Mouse (Mus musculus) lung, adult 2 months (tissue): Measurements from ENCODE around the gene Stk10. TPM values are rescaled to one million over a fixed set of nuclear protein-coding genes. Genes with fewer than 3 reads are reported as not detected.
A peak's percentile ranks its signal among the peaks of the same experiment; 100 is the strongest.

Experiments
- DNase-seq: peaks from one replicate; pipeline ENCODE4 v3.0.0; 2022
- H3K4me1 ChIP-seq: fragments of 200-500 bp; 2 replicates; pipeline ENCODE4 v1.6.1; 2011; ENCODE audit warnings: low read length; ENCODE audit not compliant: control insufficient read depth, insufficient read depth
- H3K4me3 ChIP-seq: fragments of 200-500 bp; replicated peaks from 2 replicates; pipeline ENCODE3; 2011; ENCODE audit warnings: low read depth, mild to moderate bottlenecking, control low read depth, low read length; ENCODE audit errors: extremely low read depth
- CTCF ChIP-seq: fragments of 200-500 bp; IDR thresholded peaks from 2 replicates; pipeline ENCODE4 v1.5.1; 2011; ENCODE audit warnings: mild to moderate bottlenecking, low read length, control low read depth; ENCODE audit not compliant: insufficient read depth
- POLR2A ChIP-seq: fragments of 200-500 bp; IDR thresholded peaks from 2 replicates; pipeline ENCODE4 v1.6.1; 2011; ENCODE audit warnings: low read depth, mild to moderate bottlenecking, control low read depth, low read length, borderline replicate concordance; ENCODE audit errors: extremely low read depth
- WGBS: fragments of 180-500 bp; shearing (Covaris S2); methylation state at CpG from one replicate; pipeline ENCODE4 v1.1.7; 2018; 5-methylcytosine and 5-hydroxymethylcytosine counted together
- polyA plus RNA-seq: library from polyadenylated mRNA; depleted of rRNA; stranded (reverse); fragments of >200 nt; gene quantifications from 2 replicates; pipeline ENCODE4 v1.2.3, GENCODE M21; 2012

Gene Stk10
- polyA plus RNA-seq, 1 experiment = 22.8 TPM

DNA sequence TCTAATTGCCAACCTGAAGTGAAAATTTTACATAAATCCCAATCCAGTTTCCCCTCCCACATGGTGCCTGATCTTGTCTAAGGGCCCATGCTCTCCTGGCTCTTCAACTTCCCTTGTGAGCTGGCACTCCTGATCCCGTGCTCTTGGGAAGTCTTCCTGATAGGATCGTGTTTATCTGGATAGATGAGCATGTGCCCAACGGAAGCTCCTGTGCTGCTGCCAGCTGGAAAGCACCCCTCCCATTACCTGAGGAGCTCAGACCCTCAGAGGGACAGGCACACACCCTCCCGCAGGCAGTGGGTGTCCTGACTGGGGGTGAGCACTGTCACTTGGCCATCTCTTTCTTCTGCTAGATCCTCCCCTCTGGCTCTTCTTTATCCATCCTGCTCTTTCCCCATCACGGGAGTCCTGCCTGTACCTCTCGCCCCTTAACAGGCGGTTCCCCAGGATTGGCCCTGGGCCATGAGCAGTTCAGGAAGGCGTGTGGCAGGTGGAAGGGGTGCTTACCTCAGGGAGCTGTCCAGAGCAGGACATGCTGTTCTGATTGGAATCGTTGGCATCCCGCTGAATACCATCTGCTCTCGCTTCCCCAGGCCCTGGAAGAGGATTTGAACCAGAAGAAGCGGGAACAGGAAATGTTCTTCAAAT lies 88.8 kb downstream of the Stk10 start:
- DNase-seq = no peak
- TF ChIP-seq CTCF (no peak), POLR2A (no peak)
- Histone ChIP-seq H3K4me3 (no peak overlapping the region), H3K4me1 (peaks cover 7% of the 10 kb centered on the region)
- WGBS = 73% methylated on average over 12 of the region's 12 CpGs

DNA sequence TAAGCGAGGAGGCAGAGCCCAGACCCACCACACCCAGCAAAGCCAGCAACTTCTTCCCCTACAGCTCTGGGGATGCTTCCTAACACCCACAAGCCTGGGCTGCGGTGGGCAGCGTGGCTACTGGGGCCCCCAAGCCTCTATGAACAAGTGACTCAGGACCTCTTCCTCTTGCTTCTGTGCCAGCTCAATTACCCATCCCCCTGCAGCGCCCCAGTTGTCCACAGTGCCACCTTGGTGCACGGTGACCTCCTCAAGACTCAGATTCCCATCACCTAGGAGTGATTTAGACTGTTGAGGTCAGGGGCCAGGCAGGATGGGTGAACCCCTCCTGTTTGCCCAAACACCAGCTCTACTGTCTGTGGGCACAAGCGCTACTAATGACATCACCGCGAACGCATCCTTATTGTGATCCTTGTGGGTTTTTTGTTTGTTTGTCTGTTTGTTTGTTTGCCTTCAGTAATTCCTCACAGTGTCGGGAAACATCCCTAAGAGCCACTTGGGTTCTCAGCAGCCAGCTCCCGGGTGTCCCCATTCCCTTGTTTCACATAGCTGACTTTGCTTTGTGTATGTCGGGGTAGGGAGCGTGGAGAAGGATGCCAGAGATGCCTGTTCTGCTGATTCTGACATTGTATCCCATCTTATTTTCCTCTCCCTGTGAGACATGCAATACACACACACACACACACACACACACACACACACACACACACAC lies 89.5 kb downstream of the Stk10 start:
- WGBS = 82% methylated on average over 13 of the region's 13 CpGs
- TF ChIP-seq POLR2A (no peak), CTCF (no peak)
- DNase-seq = no peak
- H3K4me3 ChIP-seq = no peak overlapping the region
- peaks cover 7% of the 10 kb centered on the region for H3K4me1 ChIP-seq

DNA sequence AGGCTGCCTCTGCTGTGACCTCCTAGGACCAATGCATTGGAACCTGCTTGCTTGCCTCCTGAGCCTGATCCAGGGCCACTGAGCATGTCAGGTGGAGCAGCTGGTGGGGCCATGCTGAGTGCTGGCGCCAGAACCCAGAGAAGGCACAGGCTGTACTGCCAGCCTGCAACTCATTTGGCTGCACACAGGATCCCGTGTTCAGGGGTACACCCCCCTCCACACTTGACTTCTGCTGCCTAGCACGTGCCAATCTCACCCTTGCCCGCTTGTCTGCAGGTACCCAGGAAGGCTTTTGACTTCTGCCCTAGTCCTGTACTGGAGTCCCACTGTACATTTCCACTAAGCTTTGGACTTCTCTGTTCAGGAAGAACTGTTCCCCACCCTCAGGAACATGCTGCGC lies 90.1 kb downstream of the Stk10 start:
- Histone ChIP-seq H3K4me3 (no peak overlapping the region), H3K4me1 (peaks cover 7% of the 10 kb centered on the region)
- no peak for DNase-seq
- 85% methylated on average over 5 of the region's 5 CpGs for WGBS
- TF ChIP-seq POLR2A (no peak), CTCF (no peak)

GRCm38 (mm10) chr11:32623912-32624311 lies 90.8 kb downstream of the Stk10 start:
- H3K4me3 ChIP-seq = no peak overlapping the region
- peaks cover 6% of the 10 kb centered on the region for H3K4me1 ChIP-seq
- TF ChIP-seq CTCF (no peak), POLR2A (no peak)
- 90% methylated on average over 6 of the region's 6 CpGs for WGBS
- no peak for DNase-seq

GRCm38 (mm10) chr11:32625677-32626076 lies 92.6 kb downstream of the Stk10 start:
- peak; percentile 82 for TF ChIP-seq CTCF
- TF ChIP-seq POLR2A = no peak
- DNase-seq = peak; percentile 57
- H3K4me3 ChIP-seq = no peak overlapping the region
- 54% methylated on average over 1 of the region's 1 CpGs for WGBS
- H3K4me1 ChIP-seq = no peaks in the 10 kb centered on the region

DNA sequence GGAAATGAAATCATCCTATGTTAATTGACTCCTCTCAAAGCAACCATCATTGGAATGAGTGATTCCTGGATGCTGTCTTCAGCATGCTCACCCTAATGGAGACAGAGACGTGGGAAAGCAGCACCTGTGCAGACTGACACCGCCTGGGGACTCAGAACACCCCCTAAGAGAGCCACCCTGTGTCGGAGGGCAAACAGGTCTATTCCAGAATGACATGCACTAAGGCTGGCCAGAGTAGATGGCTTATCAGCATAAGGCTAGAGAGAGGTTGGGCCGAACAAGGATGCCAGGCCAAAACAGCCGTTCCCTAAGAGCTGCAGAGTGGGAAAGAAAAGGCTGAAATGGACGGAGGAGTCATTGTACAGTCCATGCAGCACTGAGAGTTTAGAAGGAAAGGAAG lies 93.0 kb downstream of the Stk10 start:
- no peak overlapping the region for H3K4me3 ChIP-seq
- no peaks in the 10 kb centered on the region for H3K4me1 ChIP-seq
- no peak for DNase-seq
- TF ChIP-seq POLR2A = no peak
- no peak for TF ChIP-seq CTCF
- WGBS = 81% methylated on average over 6 of the region's 6 CpGs

- TF ChIP-seq POLR2A (no peak), CTCF (no peak)
- 77% methylated on average over 6 of the region's 6 CpGs for WGBS
- H3K4me1 ChIP-seq = no peaks in the 10 kb centered on the region
- H3K4me3 ChIP-seq = no peak overlapping the region
- DNase-seq = no peak
These were observed 94.8 kb downstream of the Stk10 start for GRCm38 (mm10) chr11:32627900-32628299.

GRCm38 (mm10) chr11:32629713-32630211 lies 96.7 kb downstream of the Stk10 start:
- TF ChIP-seq POLR2A (no peak), CTCF (no peak)
- Histone ChIP-seq H3K4me1 (no peaks in the 10 kb centered on the region), H3K4me3 (no peak overlapping the region)
- no peak for DNase-seq
- WGBS = 74% methylated on average over 4 of the region's 4 CpGs

GRCm38 (mm10) chr11:32632671-32633070 lies 99.6 kb downstream of the Stk10 start:
- WGBS = 88% methylated on average over 5 of the region's 5 CpGs
- DNase-seq = no peak
- TF ChIP-seq POLR2A = no peak
- no peak for TF ChIP-seq CTCF

GRCm38 (mm10) chr11:32633542-32633941 lies 100.4 kb downstream of the Stk10 start:
- DNase-seq = no peak
- Histone ChIP-seq H3K4me1 (peaks cover 4% of the 10 kb centered on the region; the same call in 1 of the 2 replicates), H3K4me3 (no peak overlapping the region)
- 80% methylated on average over 3 of the region's 3 CpGs for WGBS
- TF ChIP-seq POLR2A (no peak), CTCF (no peak)

More at GRCm38 (mm10) chr11:32632671-32633070, 99.6 kb downstream of the Stk10 start:
- no peak overlapping the region for H3K4me3 ChIP-seq
- peaks cover 4% of the 10 kb centered on the region; the same call in 1 of the 2 replicates for H3K4me1 ChIP-seq
